Mouse (Mus musculus) monocyte, adult 2 months (primary cell): ENCODE measurements around the gene Ddah1.

Source experiments
- DNase-seq, 2 experiments: peaks; one replicate each; pipeline ENCODE4 v3.0.0; 2022; ENCODE audit warnings: low spot score in 2 of 2, low read depth in 1 of 2

Gene Ddah1

GRCm38 (mm10) chr3:145939971-145940370 lies 181.5 kb downstream of the Ddah1 start:
- no peak for DNase-seq

- DNase-seq: peak; percentile 40 to 63
Measured at GRCm38 (mm10) chr3:145941971-145942370, 183.5 kb downstream of the Ddah1 start.
